Mouse (Mus musculus) adrenal gland, adult 8-10 months (tissue): ENCODE measurements around the gene Cilp2. TPM values are rescaled to one million over a fixed set of nuclear protein-coding genes. Genes with fewer than 3 reads are reported as not detected.

Source experiments
- DNase-seq: peaks from one replicate; pipeline ENCODE4 v3.0.0; 2022
- total RNA-seq, 4 experiments: library from RNA; stranded (reverse); gene quantifications; 2 replicates each; pipeline ENCODE4 v1.2.4; 2022

Cilp2 gene
- total RNA-seq, 4 experiments from 2014 or later, result 0.06 to 0.08 TPM; not detected in 2

GRCm38 (mm10) chr8:69901484-69902162, 14.1 kb upstream of the Cilp2 start:
- DNase-seq, result peak; percentile 94

- no peak for DNase-seq
Measured at GRCm38 (mm10) chr8:69900895-69901451, 13.5 kb upstream of the Cilp2 start.

DNA sequence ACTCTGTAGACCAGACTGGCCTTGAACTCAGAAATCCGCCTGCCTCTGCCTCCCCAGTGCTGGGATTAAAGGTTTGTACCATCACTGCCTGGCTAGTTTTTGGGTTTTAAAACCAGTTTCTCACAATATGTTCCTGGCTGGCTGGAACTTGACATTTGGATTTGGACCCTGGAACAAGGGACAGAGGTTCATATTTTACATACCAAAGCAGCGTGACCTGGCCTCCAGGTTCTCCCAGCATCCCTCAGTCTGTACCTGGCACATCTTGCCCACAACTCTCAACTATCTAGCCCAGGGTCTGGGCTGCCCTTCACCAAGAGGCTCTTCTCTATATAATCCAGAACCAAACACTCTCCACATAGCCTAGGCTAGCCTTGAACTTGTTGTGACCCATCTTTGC, 12.4 kb upstream of the Cilp2 start:
- no peak for DNase-seq

- no peak for DNase-seq
Measured at GRCm38 (mm10) chr8:69897857-69898256, 10.4 kb upstream of the Cilp2 start.

- no peak for DNase-seq
Measured at GRCm38 (mm10) chr8:69895772-69896451, 8.4 kb upstream of the Cilp2 start.

- no peak for DNase-seq
Measured at GRCm38 (mm10) chr8:69894836-69895332, 7.4 kb upstream of the Cilp2 start.

DNA sequence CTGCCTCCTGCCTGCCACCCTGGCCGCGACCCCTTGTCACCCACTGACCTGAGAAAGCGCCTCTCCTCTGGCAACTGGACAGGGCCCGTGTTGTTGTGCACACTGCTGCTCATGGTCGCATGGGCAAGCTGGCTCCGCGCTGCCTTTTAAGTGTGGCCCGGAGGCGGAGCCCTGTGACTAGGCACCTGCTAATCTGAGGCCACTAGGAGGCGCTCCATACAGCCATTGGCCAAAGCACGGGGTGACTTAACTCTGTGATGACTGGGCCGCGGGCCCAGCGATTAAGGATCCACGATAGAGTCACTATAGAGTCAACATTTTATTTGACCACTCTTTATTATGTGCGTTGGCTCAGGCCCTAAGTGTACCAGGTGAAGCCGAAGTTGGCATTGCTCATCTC, 6.4 kb upstream of the Cilp2 start:
- no peak for DNase-seq

DNA sequence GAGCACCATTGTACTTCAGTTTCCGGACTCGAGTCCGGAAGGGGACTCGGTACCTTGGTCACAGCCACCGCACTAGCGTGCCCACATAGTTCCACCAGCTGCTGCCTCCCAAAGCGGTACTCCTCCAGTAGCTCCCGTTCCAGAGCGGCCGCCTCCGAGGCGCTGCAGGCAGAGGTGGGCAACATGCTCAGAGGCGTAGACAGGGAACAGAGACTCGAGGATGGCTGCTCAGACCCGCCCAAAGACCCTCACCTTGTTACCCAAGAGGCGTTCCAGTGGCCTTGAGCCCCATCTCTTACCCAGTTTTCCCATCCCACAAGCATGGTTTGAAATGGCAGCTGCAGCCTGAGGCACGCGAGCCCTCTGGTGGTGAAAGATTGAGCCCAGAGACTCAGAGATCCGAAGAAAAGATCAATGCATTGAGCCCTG, 3.3 kb upstream of the Cilp2 start:
- DNase-seq, result no peak

GRCm38 (mm10) chr8:69888902-69889301, 1.4 kb upstream of the Cilp2 start:
- DNase-seq, result no peak

DNA sequence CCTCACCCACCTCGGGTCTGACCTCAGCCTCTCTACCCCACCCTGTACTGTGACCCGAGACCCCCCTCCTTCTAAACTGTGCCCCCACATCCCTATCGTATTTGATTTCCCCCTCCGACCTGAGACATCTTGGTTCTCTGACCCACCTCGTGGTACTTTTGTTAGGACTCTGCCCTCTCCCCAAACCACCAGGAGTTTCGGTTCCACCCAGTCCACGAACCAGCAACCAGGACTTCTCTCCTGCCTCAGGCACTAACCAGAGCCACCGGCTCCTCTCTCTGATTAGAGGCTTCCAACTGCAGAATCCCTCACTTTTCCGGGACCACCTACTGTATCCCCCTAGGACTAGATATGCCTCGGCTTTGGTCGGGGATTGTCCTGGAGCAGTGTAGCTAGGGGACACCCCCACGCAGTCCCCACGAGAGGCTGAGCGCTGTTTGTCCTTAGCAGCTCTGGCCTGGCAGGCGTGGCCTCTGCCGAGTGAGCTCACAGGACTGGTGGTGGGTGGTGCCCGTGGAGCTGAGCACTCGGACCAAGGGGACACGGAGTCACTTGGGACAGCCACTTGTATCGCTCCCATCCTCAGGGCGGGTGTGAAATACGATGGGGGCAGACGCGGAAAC, 868 bp upstream of the Cilp2 start:
- no peak for DNase-seq

DNA sequence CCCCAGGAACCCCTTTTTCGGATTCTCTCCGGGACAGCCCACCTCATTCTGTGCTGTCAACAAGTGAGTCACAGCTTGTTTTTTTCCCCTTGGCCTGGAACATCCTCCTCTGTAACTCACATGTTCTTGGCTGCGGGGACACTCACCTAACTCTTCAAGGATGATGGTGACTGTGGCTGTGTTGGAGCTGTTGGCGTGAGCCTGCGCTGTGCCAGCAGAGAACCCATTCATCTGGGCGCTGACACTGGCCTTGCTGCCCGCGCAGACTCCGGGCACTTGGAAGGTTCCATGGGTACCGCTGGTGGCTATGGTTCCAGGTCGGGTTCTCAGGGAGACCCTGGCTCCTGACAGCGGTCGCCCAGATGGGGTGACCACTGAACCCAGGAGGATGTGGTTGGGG, 3.3 kb downstream of the Cilp2 start:
- DNase-seq, result peak; percentile 64

GRCm38 (mm10) chr8:69882833-69883600, 4.5 kb downstream of the Cilp2 start:
- DNase-seq, result no peak

DNA sequence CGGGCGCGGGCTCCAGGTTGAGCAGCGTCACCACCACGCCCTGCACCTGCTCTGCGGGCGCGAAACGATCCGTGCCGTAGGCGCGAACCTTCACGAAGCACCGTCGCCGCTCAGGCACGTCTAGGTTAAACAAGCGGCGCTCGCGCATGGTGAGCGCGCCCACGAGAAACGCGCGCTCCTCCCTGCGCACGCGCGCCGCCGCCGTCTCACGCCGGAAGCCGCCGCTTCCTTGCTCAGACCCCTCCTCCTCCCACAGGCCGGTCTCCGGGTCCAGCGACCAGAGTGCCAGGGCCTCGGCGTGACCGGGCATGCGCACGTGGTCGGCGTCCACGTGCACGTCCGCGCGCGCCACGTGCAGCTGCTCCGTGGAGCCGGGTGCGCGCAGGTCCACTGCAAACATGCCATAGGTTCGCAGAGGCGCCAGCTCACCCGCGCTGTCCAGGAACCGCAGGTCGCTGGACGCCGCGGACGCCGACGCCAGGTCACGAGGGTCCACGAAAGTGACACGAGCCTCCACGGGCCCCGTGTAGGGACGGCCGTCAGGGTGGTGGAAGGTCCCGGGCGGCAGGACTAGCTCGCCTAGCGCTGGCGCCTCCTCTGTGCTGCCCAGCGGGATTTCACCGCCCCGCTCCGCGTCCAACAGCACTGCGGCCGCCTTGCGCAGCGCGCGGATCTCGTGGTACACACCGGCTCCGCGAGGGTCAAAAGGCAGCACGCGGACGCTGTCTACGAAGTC, 5.3 kb downstream of the Cilp2 start:
- DNase-seq, result no peak

DNA sequence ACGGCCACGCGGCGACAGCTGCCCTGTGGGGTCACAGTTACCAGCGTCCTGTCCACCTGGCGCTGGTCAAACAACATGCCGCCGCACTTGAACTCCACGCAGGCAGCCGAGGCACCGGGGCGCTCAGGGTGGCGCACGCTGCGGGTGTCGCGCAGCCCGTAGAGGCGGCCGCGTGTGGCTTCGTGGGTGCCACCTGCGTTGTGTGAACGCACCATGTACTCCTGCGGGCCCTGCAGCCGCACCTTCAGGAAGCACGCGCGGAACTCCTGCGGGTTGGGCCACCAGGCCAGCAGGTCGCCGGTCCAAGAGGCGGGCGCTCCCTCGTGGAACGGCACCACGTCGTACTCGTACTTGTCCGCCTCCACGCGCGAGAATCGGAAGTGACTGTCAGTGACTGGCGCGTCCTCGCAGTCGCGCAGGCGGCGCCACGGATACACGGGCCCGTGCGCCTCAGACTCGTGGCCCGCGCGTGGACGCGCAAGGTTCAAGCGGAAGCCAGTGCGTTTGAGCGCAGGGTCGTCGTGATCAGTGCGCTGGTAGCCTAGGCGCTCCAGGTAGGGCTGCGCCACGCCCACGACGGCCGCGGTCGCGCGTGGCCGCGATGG, 6.1 kb downstream of the Cilp2 start:
- DNase-seq, result no peak

- no peak for DNase-seq
Measured at GRCm38 (mm10) chr8:69880841-69881240, 6.6 kb downstream of the Cilp2 start.

GRCm38 (mm10) chr8:69879678-69880077, 7.8 kb downstream of the Cilp2 start:
- no peak for DNase-seq

- DNase-seq, result no peak
Measured at GRCm38 (mm10) chr8:69877992-69878391, 9.5 kb downstream of the Cilp2 start.

- DNase-seq, result no peak
Measured at GRCm38 (mm10) chr8:69877396-69877795, 10.1 kb downstream of the Cilp2 start.

DNA sequence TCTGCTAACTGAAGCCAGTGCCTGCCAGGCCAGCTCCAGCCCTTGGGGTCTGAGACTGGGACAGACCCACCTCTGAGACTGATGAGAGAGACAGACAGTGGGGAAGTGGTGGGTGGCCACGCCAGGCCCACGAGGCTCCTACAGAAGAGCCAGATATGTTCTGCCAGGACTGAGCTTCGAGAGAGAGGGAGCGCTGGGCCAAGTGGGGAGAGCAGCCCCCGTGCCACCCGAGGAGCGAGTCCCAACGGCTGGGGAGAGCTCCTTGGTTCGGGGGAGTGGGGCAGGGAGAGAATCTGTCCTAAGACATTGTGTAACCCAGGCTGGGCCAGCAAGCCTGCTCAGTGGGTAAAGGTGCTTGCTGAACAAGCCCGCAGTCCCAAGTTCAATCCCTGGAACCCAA, 10.5 kb downstream of the Cilp2 start:
- DNase-seq, result no peak

- no peak for DNase-seq
Measured at GRCm38 (mm10) chr8:69876097-69876496, 11.4 kb downstream of the Cilp2 start.

GRCm38 (mm10) chr8:69874654-69875053, 12.8 kb downstream of the Cilp2 start:
- DNase-seq, result no peak
